Mouse (Mus musculus) forebrain, embryonic 11.5 days (tissue): Measurements from ENCODE around the gene Rhox2h. TPM values are rescaled to one million over a fixed set of nuclear protein-coding genes. Genes with fewer than 3 reads are reported as not detected.

Source experiments
- polyA plus RNA-seq: library from polyadenylated mRNA; unstranded; fragments of >200 nt; fragmentation: Nextera tagmentation; extraction: Ambion mirVana; gene quantifications from 2 replicates; pipeline ENCODE4 v1.2.1, GENCODE M21; 2014

The Rhox2h gene
- polyA plus RNA-seq, 1 experiment from 2014 or later: not detected

Other genes starting within 250 kb of the Rhox2h start
- gene Rhox4b, start 240.8 kb downstream of the Rhox2h start, polyA plus RNA-seq: not detected in 2 replicates
- gene Rhox2c, start 219.6 kb downstream of the Rhox2h start, polyA plus RNA-seq: 0.49 and 1.0 TPM in 2 replicates
- gene Rhox3c, start 214.7 kb downstream of the Rhox2h start, polyA plus RNA-seq: not detected in 2 replicates
- not detected in 2 replicates for gene Rhox4c, start 192.9 kb downstream of the Rhox2h start, polyA plus RNA-seq
- gene Rhox2d, start 179.8 kb downstream of the Rhox2h start, polyA plus RNA-seq: not detected in 2 replicates
- gene Rhox4d, start 158.9 kb downstream of the Rhox2h start, polyA plus RNA-seq: not detected in 2 replicates
- gene Rhox2e, start 142.8 kb downstream of the Rhox2h start, polyA plus RNA-seq: not detected in 2 replicates
- gene Rhox3e, start 131.3 kb downstream of the Rhox2h start, polyA plus RNA-seq: not detected in 2 replicates
- not detected in 2 replicates for gene Rhox4e, start 115.9 kb downstream of the Rhox2h start, polyA plus RNA-seq
- not detected in 2 replicates for gene Rhox2f, start 101.9 kb downstream of the Rhox2h start, polyA plus RNA-seq
- not detected in 2 replicates for gene Rhox3f, start 92.3 kb downstream of the Rhox2h start, polyA plus RNA-seq
- not detected in 2 replicates for gene Rhox4f, start 65.6 kb downstream of the Rhox2h start, polyA plus RNA-seq
- gene Rhox3g, start 44.7 kb downstream of the Rhox2h start, polyA plus RNA-seq: not detected in 2 replicates
- not detected in 2 replicates for gene Rhox2g, start 29.8 kb downstream of the Rhox2h start, polyA plus RNA-seq
- not detected in 2 replicates for gene Rhox4g, start 21.9 kb downstream of the Rhox2h start, polyA plus RNA-seq
- gene Rhox3h, start 4.5 kb downstream of the Rhox2h start, polyA plus RNA-seq: not detected in 2 replicates
- gene Rhox5, start 131.6 kb upstream of the Rhox2h start, polyA plus RNA-seq: 0.53 and 1.1 TPM in 2 replicates
- not detected in 2 replicates for gene Rhox6, start 153.6 kb upstream of the Rhox2h start, polyA plus RNA-seq
- not detected in 2 replicates for gene Rhox7a, start 158.4 kb upstream of the Rhox2h start, polyA plus RNA-seq
- gene Rhox8, start 205.7 kb upstream of the Rhox2h start, polyA plus RNA-seq: not detected in 2 replicates
- not detected in 2 replicates for gene Rhox7b, start 224.0 kb upstream of the Rhox2h start, polyA plus RNA-seq
- gene Rhox9, start 228.5 kb upstream of the Rhox2h start, polyA plus RNA-seq: not detected in 2 replicates